Mouse (Mus musculus): ENCODE results near the gene Duox1. TPM values are rescaled to one million over a fixed set of nuclear protein-coding genes. Genes with fewer than 3 reads are reported as not detected.
A peak's percentile ranks its signal among the peaks of the same experiment; 100 is the strongest.
"Not testable (repeated sequence)": the region's sequence is repeated elsewhere in the genome, so short reads cannot be mapped to it uniquely, and the experiment has no call there.

Duox1 gene
- polyA plus RNA-seq, 1 experiment: 0.16 TPM

- H3K27ac ChIP-seq (ENCODE audit: insufficient read depth, low read depth, low read length): no peak overlapping the region
- no peaks in the 10 kb centered on the region for H3K4me1 ChIP-seq (ENCODE audit: control insufficient read depth, insufficient read depth, insufficient read length, low read length)
- no peak overlapping the region for H3K4me3 ChIP-seq (ENCODE audit: low read depth, low read length)
- TF ChIP-seq POLR2A (IDR thresholded peaks at IDR 0.05; ENCODE audit: low read depth, low read length) (no peak), CTCF (IDR thresholded peaks at IDR 0.05; ENCODE audit: extremely low read depth, insufficient read length, insufficient replicate concordance, low read depth, low read length) (no peak)
- H3K36me3 ChIP-seq (ENCODE audit: control insufficient read depth, insufficient read depth, low read length): no peaks in the 10 kb centered on the region
- H3K27me3 ChIP-seq (ENCODE audit: control insufficient read depth, insufficient read depth, low read length): no peaks in the 10 kb centered on the region
- WGBS: 45% methylated on average over 3 of the region's 3 CpGs
Observed at GRCm38 (mm10) chr2:122332222-122332621, 16.8 kb downstream of the Duox1 start.

DNA sequence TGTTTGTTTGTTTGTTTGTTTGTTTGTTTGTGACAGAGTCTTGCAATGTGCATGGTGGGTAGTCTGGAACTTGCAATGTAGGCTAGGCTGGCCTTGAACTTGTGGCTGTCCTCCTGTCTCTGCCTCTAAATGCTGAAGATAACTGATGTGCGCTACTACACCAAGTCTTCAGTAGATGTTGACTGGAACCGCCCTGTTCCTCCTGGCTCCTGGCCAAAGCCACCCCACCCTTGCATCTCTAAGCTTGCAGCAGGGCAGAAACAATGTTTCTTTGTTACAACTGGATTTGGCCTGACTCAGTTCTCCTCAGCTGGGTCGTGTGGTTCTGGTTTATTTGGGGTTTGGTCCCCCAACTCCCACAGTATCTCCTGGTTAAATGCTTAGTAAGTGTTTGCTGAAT, 18.7 kb downstream of the Duox1 start:
- Histone ChIP-seq H3K4me3 (ENCODE audit: low read depth, low read length) (no peak overlapping the region), H3K36me3 (ENCODE audit: control insufficient read depth, insufficient read depth, low read length) (no peaks in the 10 kb centered on the region), H3K4me1 (ENCODE audit: control insufficient read depth, insufficient read depth, insufficient read length, low read length) (no peaks in the 10 kb centered on the region), H3K27ac (ENCODE audit: insufficient read depth, low read depth, low read length) (no peak overlapping the region), H3K27me3 (ENCODE audit: control insufficient read depth, insufficient read depth, low read length) (no peaks in the 10 kb centered on the region)
- 15% methylated on average over 3 of the region's 3 CpGs for WGBS
- TF ChIP-seq POLR2A (IDR thresholded peaks at IDR 0.05; ENCODE audit: low read depth, low read length) (no peak), CTCF (IDR thresholded peaks at IDR 0.05; ENCODE audit: extremely low read depth, insufficient read length, insufficient replicate concordance, low read depth, low read length) (no peak)

DNA sequence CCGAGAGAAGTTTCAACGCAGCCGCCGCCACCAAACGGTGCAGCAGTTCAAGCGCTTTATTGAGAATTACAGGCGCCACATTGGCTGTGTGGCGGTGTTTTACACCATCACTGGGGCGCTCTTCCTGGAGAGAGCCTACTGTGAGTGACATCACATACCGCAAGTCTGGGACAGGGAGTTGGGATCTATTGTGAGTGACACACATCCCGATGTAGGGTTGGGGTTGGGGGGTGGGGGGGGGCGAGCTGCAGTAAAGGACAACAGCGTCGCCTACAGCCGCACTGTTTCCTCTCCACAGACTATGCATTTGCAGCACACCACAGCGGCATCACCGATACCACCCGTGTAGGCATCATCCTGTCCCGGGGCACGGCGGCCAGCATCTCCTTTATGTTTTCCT, 21.8 kb downstream of the Duox1 start:
- TF ChIP-seq POLR2A (IDR thresholded peaks at IDR 0.05; ENCODE audit: low read depth, low read length): no peak
- no peak for TF ChIP-seq CTCF (IDR thresholded peaks at IDR 0.05; ENCODE audit: extremely low read depth, insufficient read length, insufficient replicate concordance, low read depth, low read length)
- 71% methylated on average over 21 of the region's 21 CpGs for WGBS
- Histone ChIP-seq H3K4me3 (ENCODE audit: low read depth, low read length) (no peak overlapping the region), H3K4me1 (ENCODE audit: control insufficient read depth, insufficient read depth, insufficient read length, low read length) (no peaks in the 10 kb centered on the region), H3K27ac (ENCODE audit: insufficient read depth, low read depth, low read length) (no peak overlapping the region), H3K27me3 (ENCODE audit: control insufficient read depth, insufficient read depth, low read length) (no peaks in the 10 kb centered on the region), H3K36me3 (ENCODE audit: control insufficient read depth, insufficient read depth, low read length) (no peaks in the 10 kb centered on the region)

DNA sequence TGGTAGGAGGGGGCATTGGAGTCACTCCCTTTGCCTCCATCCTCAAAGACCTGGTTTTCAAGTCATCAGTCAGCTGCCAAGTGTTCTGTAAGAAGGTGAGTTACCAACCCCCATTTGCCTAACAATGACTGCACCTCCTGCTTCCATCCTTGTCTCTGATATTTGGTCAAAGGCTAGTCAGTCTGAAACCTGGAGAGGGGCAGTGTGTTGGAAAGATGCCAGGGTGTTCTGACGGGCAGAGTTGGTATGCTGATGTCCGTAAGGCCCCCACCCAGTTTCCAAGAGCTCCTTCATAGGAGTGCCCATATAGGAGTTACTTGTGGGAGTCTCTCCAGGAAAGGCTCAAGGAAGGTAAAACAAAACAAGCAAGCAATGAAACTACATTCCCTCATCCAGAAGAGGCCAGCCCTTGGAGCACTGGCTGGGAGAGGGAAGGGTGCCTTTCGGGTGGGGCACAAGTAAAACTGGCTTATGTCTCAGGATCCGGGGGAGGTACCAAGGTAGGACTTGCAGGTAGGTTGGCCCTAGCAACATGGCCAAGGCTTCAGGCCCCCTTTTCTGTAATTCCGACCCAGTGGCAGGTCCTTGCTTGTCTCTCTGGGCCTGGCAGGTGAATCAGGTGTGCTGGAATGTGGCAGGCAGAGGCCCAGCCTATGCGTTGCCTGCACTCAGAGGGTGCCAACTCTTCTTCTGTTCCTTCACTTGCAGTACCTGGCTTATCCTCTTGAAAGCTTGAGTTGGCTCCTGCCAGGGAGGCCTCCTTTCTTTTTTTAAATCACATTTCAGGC, 29.8 kb downstream of the Duox1 start:
- Histone ChIP-seq H3K27me3 (ENCODE audit: control insufficient read depth, insufficient read depth, low read length) (no peaks in the 10 kb centered on the region), H3K36me3 (ENCODE audit: control insufficient read depth, insufficient read depth, low read length) (no peaks in the 10 kb centered on the region), H3K4me1 (ENCODE audit: control insufficient read depth, insufficient read depth, insufficient read length, low read length) (peaks cover 4% of the 10 kb centered on the region), H3K4me3 (ENCODE audit: low read depth, low read length) (no peak overlapping the region), H3K27ac (ENCODE audit: insufficient read depth, low read depth, low read length) (no peak overlapping the region)
- 73% methylated on average over 6 of the region's 6 CpGs for WGBS
- no peak for TF ChIP-seq CTCF (IDR thresholded peaks at IDR 0.05; ENCODE audit: extremely low read depth, insufficient read length, insufficient replicate concordance, low read depth, low read length)
- no peak for TF ChIP-seq POLR2A (IDR thresholded peaks at IDR 0.05; ENCODE audit: low read depth, low read length)

- not testable (repeated sequence) for H3K36me3 ChIP-seq (ENCODE audit: control insufficient read depth, insufficient read depth, low read length); H3K27me3 ChIP-seq (ENCODE audit: control insufficient read depth, insufficient read depth, low read length); H3K27ac ChIP-seq (ENCODE audit: insufficient read depth, low read depth, low read length); H3K4me1 ChIP-seq (ENCODE audit: control insufficient read depth, insufficient read depth, insufficient read length, low read length); H3K4me3 ChIP-seq (ENCODE audit: low read depth, low read length)
- WGBS: 92% methylated on average over 6 of the region's 6 CpGs
Observed at GRCm38 (mm10) chr2:122346164-122346563, 30.7 kb downstream of the Duox1 start.

DNA sequence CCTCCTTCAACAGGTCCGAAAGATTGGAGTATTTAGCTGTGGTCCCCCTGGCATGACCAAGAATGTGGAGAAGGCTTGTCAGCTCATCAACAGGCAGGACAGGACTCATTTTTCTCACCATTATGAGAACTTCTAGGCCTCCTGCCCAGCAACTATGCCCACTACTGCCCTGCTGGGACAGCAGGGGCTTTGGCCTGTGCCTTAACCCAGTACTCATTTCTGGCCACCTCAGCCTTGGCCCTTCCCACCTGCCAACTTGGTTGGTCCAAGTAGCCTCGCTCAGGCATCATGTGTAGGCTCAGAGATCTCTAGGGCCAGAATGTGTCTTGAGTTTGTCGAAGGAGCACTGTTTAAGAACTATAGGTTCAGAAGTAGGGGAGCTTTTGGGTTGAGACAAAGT, 31.8 kb downstream of the Duox1 start:
- WGBS: 93% methylated on average over 3 of the region's 3 CpGs
- Histone ChIP-seq H3K4me3 (ENCODE audit: low read depth, low read length) (no peak overlapping the region), H3K27me3 (ENCODE audit: control insufficient read depth, insufficient read depth, low read length) (no peaks in the 10 kb centered on the region), H3K27ac (ENCODE audit: insufficient read depth, low read depth, low read length) (no peak overlapping the region), H3K36me3 (ENCODE audit: control insufficient read depth, insufficient read depth, low read length) (no peaks in the 10 kb centered on the region), H3K4me1 (ENCODE audit: control insufficient read depth, insufficient read depth, insufficient read length, low read length) (peaks cover 4% of the 10 kb centered on the region)
- TF ChIP-seq CTCF (IDR thresholded peaks at IDR 0.05; ENCODE audit: extremely low read depth, insufficient read length, insufficient replicate concordance, low read depth, low read length): no peak
- TF ChIP-seq POLR2A (IDR thresholded peaks at IDR 0.05; ENCODE audit: low read depth, low read length): no peak

DNA sequence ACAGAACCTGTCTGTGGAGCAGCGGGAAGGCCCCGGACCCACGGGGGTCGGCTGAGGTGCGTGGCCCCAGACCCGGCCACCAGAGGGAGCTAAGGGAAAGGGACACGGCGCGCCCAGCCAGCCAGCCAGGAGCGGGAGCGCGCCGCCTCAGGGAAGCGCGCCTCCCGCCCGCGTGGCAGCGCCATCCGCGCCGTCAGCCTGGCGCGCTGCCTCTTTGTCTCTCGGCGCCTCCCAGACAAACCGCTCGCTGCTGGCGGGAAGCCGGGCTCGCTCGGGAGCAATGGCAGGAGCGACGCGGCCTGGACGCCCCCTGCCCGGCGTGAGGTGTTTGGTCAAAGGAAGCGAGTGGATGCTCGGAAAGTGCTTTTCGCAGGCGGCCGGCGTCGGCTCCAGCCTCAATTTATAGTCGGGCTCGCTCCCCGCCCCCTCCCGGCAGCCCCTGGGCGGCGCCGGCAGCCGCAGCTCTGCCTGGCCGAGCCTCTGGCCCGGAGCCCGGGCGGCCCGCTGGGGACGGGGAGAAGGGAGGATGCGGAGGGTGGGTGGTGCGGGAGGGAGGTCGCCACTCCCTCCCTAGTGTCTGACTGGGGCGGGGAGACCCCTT, 33.2 kb downstream of the Duox1 start:
- Histone ChIP-seq H3K4me1 (ENCODE audit: control insufficient read depth, insufficient read depth, insufficient read length, low read length) (peaks cover 4% of the 10 kb centered on the region), H3K27me3 (ENCODE audit: control insufficient read depth, insufficient read depth, low read length) (no peaks in the 10 kb centered on the region), H3K4me3 (ENCODE audit: low read depth, low read length) (peak overlapping the region; percentile 87), H3K36me3 (ENCODE audit: control insufficient read depth, insufficient read depth, low read length) (no peaks in the 10 kb centered on the region), H3K27ac (ENCODE audit: insufficient read depth, low read depth, low read length) (peak overlapping the region; percentile 63)
- WGBS: under 1% methylated on average over 63 of the region's 63 CpGs
- peak; percentile 71 for TF ChIP-seq CTCF (IDR thresholded peaks at IDR 0.05; ENCODE audit: extremely low read depth, insufficient read length, insufficient replicate concordance, low read depth, low read length)
- no peak; the same call in 1 of the 2 replicates for TF ChIP-seq POLR2A (IDR thresholded peaks at IDR 0.05; ENCODE audit: low read depth, low read length)

Measured in small intestine, adult 2 months (tissue).